Mouse (Mus musculus): Measurements from ENCODE around the gene Mid1ip1. TPM values are rescaled to one million over a fixed set of nuclear protein-coding genes. Genes with fewer than 3 reads are reported as not detected.

Mid1ip1 gene
- 24.0 and 24.6 TPM in 2 replicates for polyA plus RNA-seq (2014; fragmentation: Nextera tagmentation; extraction: Ambion mirVana)

- no peaks in the 10 kb centered on the region for H3K4me1 ChIP-seq (ENCODE audit: control insufficient read depth, insufficient read depth, low read length)
- WGBS = 12% methylated on average over 12 of the region's 12 CpGs
- H3K9me3 ChIP-seq (replicated peaks; ENCODE audit: control insufficient read depth, low read length) = no peaks in the 10 kb centered on the region
- ATAC-seq (replicated peaks; ENCODE audit: insufficient number of reproducible peaks, low FRiP score, low TSS enrichment, low read depth) (peak; percentile 78), DNase-seq (ENCODE audit: low spot score) (peak; percentile 90)
- H3K4me2 ChIP-seq (ENCODE audit: low read depth, low read length) = peak within 1 kb of the TSS; percentile 23; the same call in 1 of the 2 replicates
- H3K4me3 ChIP-seq (ENCODE audit: low read depth, low read length) = no peak within 1 kb of the TSS
- no peak within 1 kb of the TSS for H3K9ac ChIP-seq (replicated peaks; ENCODE audit: low read length)
- H3K27ac ChIP-seq (replicated peaks; ENCODE audit: low read depth, low read length) = no peak within 1 kb of the TSS; the same call in 1 of the 2 replicates
- H3K27me3 ChIP-seq (ENCODE audit: control insufficient read depth, insufficient read depth, low read length) = no peaks in the 10 kb centered on the region
- no peaks in the 10 kb centered on the region for H3K36me3 ChIP-seq (replicated peaks; ENCODE audit: control insufficient read depth, insufficient read depth, low read depth, low read length)
These were observed at the start of gene Mid1ip1 for GRCm38 (mm10) chrX:10714696-10715140. Gene Mid1ip1 (plus strand): TSS chrX:10715013.

- no peak for ATAC-seq (replicated peaks; ENCODE audit: insufficient number of reproducible peaks, low FRiP score, low TSS enrichment, low read depth)
These were observed 20.2 kb upstream of the Mid1ip1 start for GRCm38 (mm10) chrX:10694455-10695180.

GRCm38 (mm10) chrX:10706728-10707127 is 8.1 kb upstream of the Mid1ip1 start:
- H3K36me3 ChIP-seq (replicated peaks; ENCODE audit: control insufficient read depth, insufficient read depth, low read depth, low read length) = no peaks in the 10 kb centered on the region
- H3K4me1 ChIP-seq (ENCODE audit: control insufficient read depth, insufficient read depth, low read length) = no peaks in the 10 kb centered on the region
- H3K9ac ChIP-seq (replicated peaks; ENCODE audit: low read length) = no peak overlapping the region
- ATAC-seq (replicated peaks; ENCODE audit: insufficient number of reproducible peaks, low FRiP score, low TSS enrichment, low read depth) = no peak
- 90% methylated on average over 3 of the region's 3 CpGs for WGBS
- H3K27me3 ChIP-seq (ENCODE audit: control insufficient read depth, insufficient read depth, low read length) = no peaks in the 10 kb centered on the region
- no peaks in the 10 kb centered on the region for H3K9me3 ChIP-seq (replicated peaks; ENCODE audit: control insufficient read depth, low read length)
- no peak overlapping the region for H3K27ac ChIP-seq (replicated peaks; ENCODE audit: low read depth, low read length)
- H3K4me2 ChIP-seq (ENCODE audit: low read depth, low read length) = no peak overlapping the region
- no peak overlapping the region for H3K4me3 ChIP-seq (ENCODE audit: low read depth, low read length)
- DNase-seq (ENCODE audit: low spot score) = no peak

More at GRCm38 (mm10) chrX:10694455-10695180, 20.2 kb upstream of the Mid1ip1 start:
- Histone ChIP-seq H3K9me3 (replicated peaks; ENCODE audit: control insufficient read depth, low read length) (no peaks in the 10 kb centered on the region), H3K4me3 (ENCODE audit: low read depth, low read length) (no peak overlapping the region), H3K9ac (replicated peaks; ENCODE audit: low read length) (no peak overlapping the region), H3K4me1 (ENCODE audit: control insufficient read depth, insufficient read depth, low read length) (no peaks in the 10 kb centered on the region), H3K27me3 (ENCODE audit: control insufficient read depth, insufficient read depth, low read length) (no peaks in the 10 kb centered on the region), H3K4me2 (ENCODE audit: low read depth, low read length) (no peak overlapping the region), H3K36me3 (replicated peaks; ENCODE audit: control insufficient read depth, insufficient read depth, low read depth, low read length) (no peaks in the 10 kb centered on the region), H3K27ac (replicated peaks; ENCODE audit: low read depth, low read length) (no peak overlapping the region)
- WGBS = 92% methylated on average over 5 of the region's 5 CpGs
- no peak for DNase-seq (ENCODE audit: low spot score)

GRCm38 (mm10) chrX:10713839-10714637 is 775 bp upstream of the Mid1ip1 start:
- Histone ChIP-seq H3K4me1 (ENCODE audit: control insufficient read depth, insufficient read depth, low read length) (no peaks in the 10 kb centered on the region), H3K4me3 (ENCODE audit: low read depth, low read length) (no peak overlapping the region), H3K27me3 (ENCODE audit: control insufficient read depth, insufficient read depth, low read length) (no peaks in the 10 kb centered on the region), H3K9me3 (replicated peaks; ENCODE audit: control insufficient read depth, low read length) (no peaks in the 10 kb centered on the region), H3K9ac (replicated peaks; ENCODE audit: low read length) (no peak overlapping the region), H3K4me2 (ENCODE audit: low read depth, low read length) (peak overlapping the region; percentile 23; the same call in 1 of the 2 replicates), H3K36me3 (replicated peaks; ENCODE audit: control insufficient read depth, insufficient read depth, low read depth, low read length) (no peaks in the 10 kb centered on the region), H3K27ac (replicated peaks; ENCODE audit: low read depth, low read length) (no peak overlapping the region; the same call in 1 of the 2 replicates)
- ATAC-seq (replicated peaks; ENCODE audit: insufficient number of reproducible peaks, low FRiP score, low TSS enrichment, low read depth) = no peak
- DNase-seq (ENCODE audit: low spot score) = no peak
- WGBS = 40% methylated on average over 11 of the region's 11 CpGs

- WGBS = 13% methylated on average over 47 of the region's 50 CpGs
- H3K27ac ChIP-seq (replicated peaks; ENCODE audit: low read depth, low read length) = no peak overlapping the region; the same call in 1 of the 2 replicates
- H3K4me1 ChIP-seq (ENCODE audit: control insufficient read depth, insufficient read depth, low read length) = no peaks in the 10 kb centered on the region
- H3K4me2 ChIP-seq (ENCODE audit: low read depth, low read length) = peak overlapping the region; percentile 71
- H3K9me3 ChIP-seq (replicated peaks; ENCODE audit: control insufficient read depth, low read length) = no peaks in the 10 kb centered on the region
- DNase-seq (ENCODE audit: low spot score) (peak; percentile 72), ATAC-seq (replicated peaks; ENCODE audit: insufficient number of reproducible peaks, low FRiP score, low TSS enrichment, low read depth) (peak; percentile 94)
- H3K27me3 ChIP-seq (ENCODE audit: control insufficient read depth, insufficient read depth, low read length) = no peaks in the 10 kb centered on the region
- peak overlapping the region; percentile 52 for H3K4me3 ChIP-seq (ENCODE audit: low read depth, low read length)
- H3K9ac ChIP-seq (replicated peaks; ENCODE audit: low read length) = peak overlapping the region; percentile 63
- no peaks in the 10 kb centered on the region for H3K36me3 ChIP-seq (replicated peaks; ENCODE audit: control insufficient read depth, insufficient read depth, low read depth, low read length)
These were observed 2.3 kb downstream of the Mid1ip1 start for GRCm38 (mm10) chrX:10716917-10717763.

GRCm38 (mm10) chrX:10718021-10718837 is 3.4 kb downstream of the Mid1ip1 start:
- Histone ChIP-seq H3K4me2 (ENCODE audit: low read depth, low read length) (peak overlapping the region; percentile 71), H3K27me3 (ENCODE audit: control insufficient read depth, insufficient read depth, low read length) (no peaks in the 10 kb centered on the region), H3K4me1 (ENCODE audit: control insufficient read depth, insufficient read depth, low read length) (no peaks in the 10 kb centered on the region), H3K9ac (replicated peaks; ENCODE audit: low read length) (peak overlapping the region; percentile 63), H3K27ac (replicated peaks; ENCODE audit: low read depth, low read length) (peak overlapping the region; percentile 54; the same call in 1 of the 2 replicates), H3K36me3 (replicated peaks; ENCODE audit: control insufficient read depth, insufficient read depth, low read depth, low read length) (no peaks in the 10 kb centered on the region), H3K4me3 (ENCODE audit: low read depth, low read length) (peak overlapping the region; percentile 52), H3K9me3 (replicated peaks; ENCODE audit: control insufficient read depth, low read length) (no peaks in the 10 kb centered on the region)
- WGBS = 13% methylated on average over 54 of the region's 61 CpGs
- DNase-seq (ENCODE audit: low spot score) (peak; percentile 30), ATAC-seq (replicated peaks; ENCODE audit: insufficient number of reproducible peaks, low FRiP score, low TSS enrichment, low read depth) (no peak)
